Mouse (Mus musculus) MEL (cell line): ENCODE results near the gene Celf2.

Experiments used
- CTCF ChIP-seq, 3 experiments: IDR thresholded peaks in 2 of 3; conservative IDR thresholded peaks in 1 of 3; 2 replicates each; pipeline ENCODE4 v1.5.1; 2011 to 2012; ENCODE audit warnings: low read length in 3 of 3, low read depth in 2 of 3, mild to moderate bottlenecking in 2 of 3, improper control_type of control experiment in 1 of 3, inconsistent platforms in 1 of 3, mixed read lengths in 1 of 3, moderate library complexity in 1 of 3; ENCODE audit not compliant: control insufficient read depth in 1 of 3, insufficient read depth in 1 of 3, poor library complexity in 1 of 3, severe bottlenecking in 1 of 3
- E2F4 ChIP-seq: IDR thresholded peaks from 2 replicates; pipeline ENCODE4 v1.6.1; 2011; ENCODE audit warnings: low read depth, low read length, improper control_type of control experiment, borderline replicate concordance
- EP300 ChIP-seq, 2 experiments: IDR thresholded peaks; 2 replicates each; pipeline ENCODE4 v1.6.1; 2011; ENCODE audit warnings: improper control_type of control experiment in 2 of 2, low read length in 2 of 2, low read depth in 1 of 2, mild to moderate bottlenecking in 1 of 2
- HCFC1 ChIP-seq: IDR thresholded peaks from 2 replicates; pipeline ENCODE4 v1.6.1; 2012; ENCODE audit warnings: low read depth, mild to moderate bottlenecking, inconsistent platforms, low read length, improper control_type of control experiment, moderate library complexity
- MAZ ChIP-seq: IDR thresholded peaks from 2 replicates; pipeline ENCODE4 v1.6.1; 2012; ENCODE audit warnings: low read depth, mild to moderate bottlenecking, inconsistent platforms, low read length, improper control_type of control experiment
- MYB ChIP-seq: IDR thresholded peaks from 2 replicates; pipeline ENCODE4 v1.6.1; 2011; ENCODE audit warnings: mild to moderate bottlenecking, low read depth, low read length, improper control_type of control experiment
- NELFE ChIP-seq: IDR thresholded peaks from 2 replicates; pipeline ENCODE4 v1.6.1; 2011; ENCODE audit warnings: low read depth, low read length, improper control_type of control experiment
- POLR2A ChIP-seq, 2 experiments: IDR thresholded peaks; 2 replicates each; pipeline ENCODE4 v1.6.1; 2011 to 2012; ENCODE audit warnings: low read length in 2 of 2, mild to moderate bottlenecking in 2 of 2, control low read depth in 1 of 2, improper control_type of control experiment in 1 of 2, low read depth in 1 of 2, moderate library complexity in 1 of 2; ENCODE audit not compliant: control insufficient read depth in 1 of 2, insufficient read depth in 1 of 2, poor library complexity in 1 of 2
- POLR2AphosphoS5 ChIP-seq: IDR thresholded peaks from 2 replicates; pipeline ENCODE4 v1.6.1; 2012; ENCODE audit warnings: low read depth, borderline replicate concordance, mild to moderate bottlenecking, inconsistent platforms, low read length, moderate library complexity, mixed read lengths
- SIN3A ChIP-seq: IDR thresholded peaks from 2 replicates; pipeline ENCODE4 v1.6.1; 2012; ENCODE audit warnings: low read length, improper control_type of control experiment, inconsistent platforms
- TAL1 ChIP-seq: IDR thresholded peaks from 2 replicates; pipeline ENCODE4 v1.6.1; 2012; ENCODE audit warnings: mild to moderate bottlenecking, inconsistent platforms, low read length, moderate library complexity, mixed read lengths
- UBTF ChIP-seq: IDR thresholded peaks from 2 replicates; pipeline ENCODE4 v1.6.1; 2012; ENCODE audit warnings: low read depth, mild to moderate bottlenecking, inconsistent platforms, low read length, improper control_type of control experiment, moderate library complexity, borderline replicate concordance; ENCODE audit not compliant: insufficient read depth
- ZKSCAN1 ChIP-seq: IDR thresholded peaks from 2 replicates; pipeline ENCODE4 v1.6.1; 2012; ENCODE audit warnings: low read depth, mild to moderate bottlenecking, inconsistent platforms, low read length, improper control_type of control experiment, moderate library complexity

GRCm38 (mm10) chr2:7224346-7225071 lies 284.9 kb downstream of the Celf2 start:
- TF ChIP-seq CTCF (IDR thresholded peaks at IDR 0.05 in 2 of 3, conservative IDR thresholded peaks at IDR 0.05 in 1 of 3; ENCODE audit: control insufficient read depth in 1 of 3, insufficient read depth in 1 of 3, low read depth in 2 of 3, low read length in 3 of 3, poor library complexity in 1 of 3, severe bottlenecking in 1 of 3) (no peak), NELFE (no peak), HCFC1 (no peak), MYB (no peak), E2F4 (no peak), POLR2AphosphoS5 (no peak), ZKSCAN1 (no peak), MAZ (no peak), TAL1 (no peak), POLR2A (IDR thresholded peaks at IDR 0.05; ENCODE audit: control insufficient read depth in 1 of 2, insufficient read depth in 1 of 2, low read depth in 1 of 2, low read length in 2 of 2, poor library complexity in 1 of 2) (no peak), UBTF (no peak), EP300 (IDR thresholded peaks at IDR 0.05; ENCODE audit: low read depth in 1 of 2, low read length in 2 of 2) (no peak), SIN3A (no peak)
